Mouse (Mus musculus): ENCODE results near the gene Cars2.
"Not testable (repeated sequence)": the region's sequence is repeated elsewhere in the genome, so short reads cannot be mapped to it uniquely, and the experiment has no call there.

Cars2 gene

DNA sequence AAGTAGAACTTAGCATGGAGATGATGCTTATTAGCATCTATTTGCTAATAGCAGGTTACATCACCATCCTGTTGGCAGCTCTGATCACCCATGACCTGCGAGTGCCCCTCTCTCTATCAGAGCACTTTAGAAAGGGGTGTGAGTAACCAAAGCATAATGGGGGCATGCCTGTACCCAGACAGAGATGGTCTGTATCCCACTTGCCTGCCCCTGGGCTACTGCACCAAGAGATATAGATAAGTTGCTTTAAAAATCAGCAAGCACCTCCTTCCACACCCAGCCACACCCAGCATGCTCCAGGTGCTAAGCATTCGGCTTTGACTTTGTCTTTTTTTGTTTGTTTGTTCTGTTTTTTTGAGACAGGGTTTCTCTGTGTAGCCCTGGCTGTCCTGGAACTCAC is 74.7 kb downstream of the Cars2 start:
- no peak for DNase-seq (ENCODE audit: low read depth, low spot score)

DNA sequence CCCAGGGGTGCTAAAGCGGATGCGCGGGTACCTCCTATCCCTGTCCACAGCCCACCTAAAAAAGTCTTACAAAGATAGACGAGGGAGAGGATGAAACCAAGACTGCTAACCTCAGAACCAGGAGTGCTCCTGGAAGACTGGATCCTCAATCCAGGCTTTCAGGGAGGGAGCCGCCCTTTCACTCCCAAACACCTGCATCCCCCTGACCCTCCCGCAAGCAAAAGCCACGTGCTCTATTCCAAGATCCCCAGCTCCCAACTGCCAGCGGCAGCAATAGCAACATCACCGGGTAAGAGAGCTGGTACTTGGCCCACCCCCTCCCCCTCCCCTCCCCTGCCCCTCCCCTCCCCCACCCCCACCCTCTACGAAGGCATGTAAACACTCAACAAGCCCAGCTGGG is 75.2 kb downstream of the Cars2 start:
- DNase-seq (ENCODE audit: low read depth, low spot score), result no peak

DNA sequence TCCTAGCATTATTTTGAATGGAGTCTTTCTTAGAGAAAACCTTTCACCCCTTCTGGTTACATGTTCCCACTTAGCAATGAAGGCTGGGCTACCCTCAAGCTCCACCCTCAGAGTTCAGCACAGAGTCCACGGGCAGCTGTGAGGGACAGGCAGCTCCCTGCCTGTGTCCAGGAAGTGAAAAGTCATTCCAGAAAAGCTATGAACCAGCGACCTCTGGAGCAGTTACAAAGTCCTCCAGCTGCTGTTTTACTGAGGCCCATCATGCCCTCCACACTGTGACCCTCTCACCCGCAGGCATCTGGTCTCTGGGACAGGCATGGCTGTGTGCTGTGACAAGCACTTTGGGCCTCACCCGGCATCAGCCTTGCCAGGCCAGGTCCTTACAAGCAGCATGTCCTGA is 77.5 kb downstream of the Cars2 start:
- DNase-seq (ENCODE audit: low read depth, low spot score), result no peak

- no peak for DNase-seq (ENCODE audit: low read depth, low spot score)
Measured at GRCm38 (mm10) chr8:11471309-11471708, 79.3 kb downstream of the Cars2 start.

- DNase-seq (ENCODE audit: low read depth, low spot score), result no peak
Measured at GRCm38 (mm10) chr8:11470694-11471093, 79.9 kb downstream of the Cars2 start.

DNA sequence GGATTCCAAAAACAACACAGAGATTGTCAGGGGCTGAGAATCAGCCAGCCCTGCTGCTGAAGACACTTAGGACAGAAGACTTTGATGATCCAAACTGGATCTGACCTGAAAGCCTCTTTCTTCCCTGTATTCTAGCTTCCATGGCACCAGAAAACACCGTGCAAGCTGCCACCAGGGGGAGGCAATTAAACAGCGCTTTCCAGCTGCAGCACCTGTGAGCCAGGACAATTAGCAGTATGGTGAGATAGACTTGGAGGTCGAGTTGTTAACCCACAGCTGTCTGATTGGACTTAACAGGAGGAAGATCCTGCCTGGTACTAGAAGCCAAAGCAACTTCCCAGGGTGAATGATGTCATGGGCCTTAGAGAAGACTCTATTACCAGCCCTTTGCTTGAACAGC is 81.5 kb downstream of the Cars2 start:
- DNase-seq (ENCODE audit: low read depth, low spot score), result no peak

DNA sequence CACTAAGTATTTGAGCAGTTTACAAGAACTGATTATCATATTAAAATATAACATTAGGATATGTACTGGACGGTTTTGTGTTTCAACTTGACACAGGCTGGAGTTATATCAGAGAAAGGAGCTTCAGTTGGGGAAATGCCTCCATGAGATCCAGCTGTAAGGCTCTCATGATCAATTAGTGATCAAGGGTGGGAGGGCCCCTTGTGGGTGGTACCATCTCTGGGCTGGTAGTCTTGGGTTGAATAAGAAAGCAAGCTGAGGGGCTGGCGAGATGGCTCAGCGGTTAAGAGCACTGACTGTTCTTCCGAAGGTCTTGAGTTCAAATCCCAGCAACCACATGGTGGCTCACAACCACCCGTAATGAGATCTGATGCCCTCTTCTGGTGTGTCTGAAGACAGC is 84.1 kb downstream of the Cars2 start:
- not testable (repeated sequence) for DNase-seq (ENCODE audit: low read depth, low spot score)

DNA sequence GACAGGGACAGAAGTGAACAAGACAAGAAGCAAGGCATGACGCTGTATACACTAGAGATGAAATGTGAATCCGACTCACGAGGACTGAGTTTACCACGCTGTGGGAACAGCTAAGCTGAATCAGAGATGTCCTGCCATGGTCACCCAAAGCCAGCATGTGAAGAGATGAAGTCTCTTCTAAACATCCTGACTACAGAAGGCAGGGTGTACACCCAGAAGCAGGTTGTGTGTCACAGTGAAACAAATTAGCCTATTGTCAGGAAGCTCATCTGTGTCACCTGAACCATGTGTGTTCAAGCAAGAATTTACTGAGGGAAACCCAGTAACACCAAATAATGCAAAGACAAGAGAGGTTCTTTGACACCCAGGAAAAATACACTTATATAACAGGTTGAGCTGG is 85.0 kb downstream of the Cars2 start:
- DNase-seq (ENCODE audit: low read depth, low spot score), result no peak

GRCm38 (mm10) chr8:11464707-11464964 is 85.9 kb downstream of the Cars2 start:
- DNase-seq (ENCODE audit: low read depth, low spot score), result no peak
